ENCODE assay signal across 10 mouse cellular contexts in the genomic region with DNA sequence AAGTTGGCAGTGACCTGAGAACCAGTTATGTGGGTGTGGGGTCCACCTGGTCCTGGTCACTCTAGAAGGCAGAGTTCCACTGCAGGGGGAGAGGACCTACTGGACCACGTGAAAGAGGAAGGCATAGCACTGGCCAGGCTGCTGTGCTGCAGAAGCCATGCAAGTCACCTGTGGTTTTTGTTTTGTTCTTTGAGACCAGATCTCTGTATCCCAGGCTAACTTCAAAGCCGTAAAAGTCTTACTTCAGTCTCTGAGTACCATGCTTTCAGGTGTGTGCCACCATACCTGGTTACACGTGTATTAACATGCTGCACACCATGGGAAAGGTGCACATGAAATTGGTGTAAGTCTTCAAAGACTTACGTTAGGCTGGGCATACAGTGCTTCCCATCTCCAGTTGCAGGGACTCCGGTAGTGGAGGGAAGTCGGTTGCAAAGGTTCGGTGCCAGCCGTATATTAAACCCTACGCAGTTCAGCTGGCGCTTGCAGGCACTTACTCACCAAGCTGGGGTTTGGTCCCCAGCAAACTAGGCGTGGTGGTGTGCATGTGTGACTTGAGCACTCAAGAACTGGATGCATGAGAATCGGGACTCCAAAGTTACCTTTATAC. TPM values are rescaled to one million over a fixed set of nuclear protein-coding genes. Genes with fewer than 3 reads are reported as not detected.
A peak's percentile ranks its signal among the peaks of the same experiment; 100 is the strongest.
DNase-seq lines count a peak whose midpoint lies in the region; ATAC-seq and TF ChIP-seq lines count a peak whose summit lies in the region.
"Had no signal": no experiment of that assay in that cellular context is flagged by ENCODE, and none has a peak within 500 bp of the region (broad histone marks: within the 10 kb centered on the region; RNA-seq: fewer than 3 reads in every experiment).

No protein-coding gene starts in this region.

- peaks cover 54% of the 10 kb centered on the region for H3K4me1 ChIP-seq in hindbrain, embryonic 12.5 days
- H3K4me1 ChIP-seq in hindbrain, embryonic 16.5 days (ENCODE audit: control insufficient read depth, insufficient read depth, low read depth, low read length), result peaks cover 35% of the 10 kb centered on the region
- H3K4me1 ChIP-seq in bone marrow macrophage, adult 2 months (ENCODE audit: control insufficient read depth, insufficient read depth, low read length), result peaks cover 31% of the 10 kb centered on the region
- H3K4me1 ChIP-seq in limb, embryonic 13.5 days, result peaks cover 69% of the 10 kb centered on the region

- H3K9me3 ChIP-seq in hindbrain, embryonic 12.5 days (replicated peaks), result no peaks in the 10 kb centered on the region
- H3K9me3 ChIP-seq in hindbrain, embryonic 16.5 days (ENCODE audit: control insufficient read depth, low read length), result no peaks in the 10 kb centered on the region
- H3K9me3 ChIP-seq in limb, embryonic 13.5 days, result no peaks in the 10 kb centered on the region

- 92% methylated on average over 12 of the region's 12 CpGs for WGBS in hindbrain, embryonic 12.5 days
- WGBS in hindbrain, embryonic 16.5 days, result 92% methylated on average over 12 of the region's 12 CpGs
- WGBS in limb, embryonic 13.5 days, result 92% methylated on average over 12 of the region's 12 CpGs

- DNase-seq in cerebellum, adult 9-10 months, result peak; percentile 61
- no peak for DNase-seq in cerebellum, postnatal 25 days
- no peak for DNase-seq in spleen, adult 18-20 months
- no peak for DNase-seq in MN1 (ENCODE audit: low spot score)
- DNase-seq: gastrocnemius, postnatal 25 days; left cerebral cortex, postnatal 4 days had no signal

- H3K27ac ChIP-seq in hindbrain, embryonic 12.5 days, result no peak overlapping the region
- no peak overlapping the region for H3K27ac ChIP-seq in hindbrain, embryonic 16.5 days (ENCODE audit: low read depth, low read length)
- H3K27ac ChIP-seq in bone marrow macrophage, adult 2 months (ENCODE audit: insufficient read depth, low read depth, low read length), result no peak overlapping the region
- H3K27ac ChIP-seq in limb, embryonic 13.5 days, result no peak overlapping the region

- no peak for TF ChIP-seq CTCF in bone marrow macrophage, adult 2 months (IDR thresholded peaks at IDR 0.05; ENCODE audit: low read depth, low read length)

- H3K9ac ChIP-seq in hindbrain, embryonic 12.5 days, result no peak overlapping the region
- H3K9ac ChIP-seq in hindbrain, embryonic 16.5 days (ENCODE audit: low read depth, low read length), result no peak overlapping the region
- H3K9ac ChIP-seq in limb, embryonic 13.5 days, result no peak overlapping the region

- no peak overlapping the region for H3K4me3 ChIP-seq in hindbrain, embryonic 12.5 days
- H3K4me3 ChIP-seq in hindbrain, embryonic 16.5 days (ENCODE audit: low read length), result no peak overlapping the region
- H3K4me3 ChIP-seq in bone marrow macrophage, adult 2 months (ENCODE audit: insufficient read depth, low read length), result 0 out of 2 replicates have a peak overlapping the region, but pooled peaks have one; percentile 65
- peak overlapping the region; percentile 79; the same call in 1 of the 2 replicates for H3K4me3 ChIP-seq in limb, embryonic 13.5 days

- H3K27me3 ChIP-seq in hindbrain, embryonic 12.5 days, result no peaks in the 10 kb centered on the region
- H3K27me3 ChIP-seq in hindbrain, embryonic 16.5 days (replicated peaks; ENCODE audit: control insufficient read depth, insufficient read depth, low read length), result no peaks in the 10 kb centered on the region
- no peaks in the 10 kb centered on the region for H3K27me3 ChIP-seq in limb, embryonic 13.5 days

- peaks cover 6% of the 10 kb centered on the region for H3K36me3 ChIP-seq in hindbrain, embryonic 12.5 days
- H3K36me3 ChIP-seq in hindbrain, embryonic 16.5 days (ENCODE audit: control insufficient read depth, insufficient read depth, low read length), result peaks cover under 1% of the 10 kb centered on the region; the same call in 1 of the 2 replicates
- peaks cover 24% of the 10 kb centered on the region for H3K36me3 ChIP-seq in limb, embryonic 13.5 days

- H3K4me2 ChIP-seq in hindbrain, embryonic 12.5 days (replicated peaks), result peak overlapping the region; percentile 78; the same call in 1 of the 2 replicates
- no peak overlapping the region for H3K4me2 ChIP-seq in hindbrain, embryonic 16.5 days (ENCODE audit: low read length)
- H3K4me2 ChIP-seq in limb, embryonic 13.5 days (replicated peaks), result no peak overlapping the region

- no peak for TF ChIP-seq POLR2A in bone marrow macrophage, adult 2 months (IDR thresholded peaks at IDR 0.05; ENCODE audit: borderline replicate concordance, low read depth, low read length)

- ATAC-seq in hindbrain, embryonic 12.5 days (ENCODE audit: low FRiP score), result no peak
- no peak for ATAC-seq in hindbrain, embryonic 16.5 days
- ATAC-seq in limb, embryonic 13.5 days (ENCODE audit: low FRiP score, low read depth), result no peak

RNA-seq across cellular contexts. Expression of gene Tbc1d17, which starts 2.9 kb away (rescaled TPM):
- polyA plus RNA-seq in hindbrain, embryonic 12.5 days (2016; fragmentation: Nextera tagmentation; extraction: Ambion mirVana), result 103 and 110 TPM in 2 replicates
- polyA plus RNA-seq in hindbrain, embryonic 16.5 days (2015; fragmentation: Nextera tagmentation; extraction: Ambion mirVana), result 112 and 120 TPM in 2 replicates
- polyA plus RNA-seq in bone marrow macrophage, adult 2 months (2012; ENCODE audit: insufficient read depth, insufficient read length, missing spikeins), result 69.5 and 76.1 TPM in 2 replicates
- 86.0 and 90.5 TPM in 2 replicates for polyA plus RNA-seq in limb, embryonic 13.5 days (2015; fragmentation: Nextera tagmentation; extraction: Ambion mirVana)

RNA-seq across cellular contexts. Expression of gene Akt1s1, which starts 2.9 kb away (rescaled TPM):
- polyA plus RNA-seq in hindbrain, embryonic 12.5 days (2016; fragmentation: Nextera tagmentation; extraction: Ambion mirVana), result 99.3 and 101 TPM in 2 replicates
- 90.7 and 92.8 TPM in 2 replicates for polyA plus RNA-seq in hindbrain, embryonic 16.5 days (2015; fragmentation: Nextera tagmentation; extraction: Ambion mirVana)
- 36.9 and 45.3 TPM in 2 replicates for polyA plus RNA-seq in bone marrow macrophage, adult 2 months (2012; ENCODE audit: insufficient read depth, insufficient read length, missing spikeins)
- 112 and 122 TPM in 2 replicates for polyA plus RNA-seq in limb, embryonic 13.5 days (2015; fragmentation: Nextera tagmentation; extraction: Ambion mirVana)

RNA-seq across cellular contexts. Expression of gene Pnkp, which starts 5.2 kb away (rescaled TPM):
- polyA plus RNA-seq in hindbrain, embryonic 12.5 days (2016; fragmentation: Nextera tagmentation; extraction: Ambion mirVana), result 34.7 and 35.1 TPM in 2 replicates
- 30.1 and 34.0 TPM in 2 replicates for polyA plus RNA-seq in hindbrain, embryonic 16.5 days (2015; fragmentation: Nextera tagmentation; extraction: Ambion mirVana)
- polyA plus RNA-seq in bone marrow macrophage, adult 2 months (2012; ENCODE audit: insufficient read depth, insufficient read length, missing spikeins), result 31.2 and 48.7 TPM in 2 replicates
- 33.1 and 33.9 TPM in 2 replicates for polyA plus RNA-seq in limb, embryonic 13.5 days (2015; fragmentation: Nextera tagmentation; extraction: Ambion mirVana)

RNA-seq across cellular contexts. Expression of gene Ptov1, which starts 17.9 kb away (rescaled TPM):
- 606 and 662 TPM in 2 replicates for polyA plus RNA-seq in hindbrain, embryonic 12.5 days (2016; fragmentation: Nextera tagmentation; extraction: Ambion mirVana)
- 389 and 459 TPM in 2 replicates for polyA plus RNA-seq in hindbrain, embryonic 16.5 days (2015; fragmentation: Nextera tagmentation; extraction: Ambion mirVana)
- polyA plus RNA-seq in bone marrow macrophage, adult 2 months (2012; ENCODE audit: insufficient read depth, insufficient read length, missing spikeins), result 90.1 and 105 TPM in 2 replicates
- 502 and 514 TPM in 2 replicates for polyA plus RNA-seq in limb, embryonic 13.5 days (2015; fragmentation: Nextera tagmentation; extraction: Ambion mirVana)

RNA-seq across cellular contexts. Expression of gene Atf5, which starts 35.3 kb away (rescaled TPM):
- polyA plus RNA-seq in hindbrain, embryonic 12.5 days (2016; fragmentation: Nextera tagmentation; extraction: Ambion mirVana), result 3.9 and 4.6 TPM in 2 replicates
- polyA plus RNA-seq in hindbrain, embryonic 16.5 days (2015; fragmentation: Nextera tagmentation; extraction: Ambion mirVana), result 2.7 and 2.9 TPM in 2 replicates
- polyA plus RNA-seq in bone marrow macrophage, adult 2 months (2012; ENCODE audit: insufficient read depth, insufficient read length, missing spikeins), result 28.4 and 32.8 TPM in 2 replicates
- polyA plus RNA-seq in limb, embryonic 13.5 days (2015; fragmentation: Nextera tagmentation; extraction: Ambion mirVana), result 3.2 and 3.6 TPM in 2 replicates

Comparison
In these comparisons a context has a peak if more than half of its experiments do, and no peak if none do; other contexts are left out.
1. H3K4me3 ChIP-seq: peak in bone marrow macrophage, adult 2 months (single experiment) and limb, embryonic 13.5 days (single experiment); none in hindbrain, embryonic 12.5 days (single experiment) and hindbrain, embryonic 16.5 days (single experiment).